Mouse (Mus musculus) G1E (cell line): Measurements from ENCODE around the gene Col24a1. TPM values are rescaled to one million over a fixed set of nuclear protein-coding genes. Genes with fewer than 3 reads are reported as not detected.

Experiments
- ATAC-seq: 2 replicates; pipeline ENCODE4 v1.8.0; 2016; ENCODE audit warnings: mild to moderate bottlenecking; ENCODE audit not compliant: insufficient number of reproducible peaks, poor library complexity, low FRiP score, severe bottlenecking; ENCODE audit errors: extremely low read depth
- DNase-seq: peaks from one replicate; pipeline ENCODE4 v3.0.0; 2012; ENCODE audit warnings: low spot score
- H3K27me3 ChIP-seq: 2 replicates; pipeline ENCODE4 v1.6.1; 2012; ENCODE audit warnings: mild to moderate bottlenecking, low read length, inconsistent platforms; ENCODE audit not compliant: insufficient read depth
- H3K36me3 ChIP-seq: replicated peaks from 2 replicates; pipeline ENCODE3; 2012; ENCODE audit warnings: mild to moderate bottlenecking, inconsistent platforms
- H3K4me1 ChIP-seq: 2 replicates; pipeline ENCODE4 v1.6.1; 2012; ENCODE audit warnings: low read depth, low read length, inconsistent platforms, mixed read lengths; ENCODE audit not compliant: insufficient read depth
- H3K4me3 ChIP-seq: 2 replicates; pipeline ENCODE4 v1.5.1; 2012; ENCODE audit warnings: low read depth, mild to moderate bottlenecking, inconsistent platforms, low read length, moderate library complexity, mixed read lengths
- H3K9me3 ChIP-seq: replicated peaks from 2 replicates; pipeline ENCODE4 v1.6.1; 2012; ENCODE audit warnings: inconsistent platforms
- CTCF ChIP-seq: IDR thresholded peaks from 2 replicates; pipeline ENCODE4 v1.5.1; 2012; ENCODE audit warnings: low read depth, low read length, inconsistent platforms, mixed read lengths
- GATA1 ChIP-seq: IDR thresholded peaks from 2 replicates; pipeline ENCODE4 v1.6.1; 2012; ENCODE audit warnings: borderline replicate concordance, low read length, inconsistent platforms, mixed read lengths
- GATA2 ChIP-seq: IDR thresholded peaks from 2 replicates; pipeline ENCODE4 v1.6.1; 2012; ENCODE audit warnings: low read depth, low read length, inconsistent platforms, borderline replicate concordance
- POLR2AphosphoS5 ChIP-seq: IDR thresholded peaks from 2 replicates; pipeline ENCODE4 v1.6.1; 2012; ENCODE audit warnings: low read depth, low read length, inconsistent platforms; ENCODE audit not compliant: insufficient replicate concordance
- TAL1 ChIP-seq: conservative IDR thresholded peaks from 2 replicates; pipeline ENCODE4 v1.6.1; 2012; ENCODE audit warnings: low read depth, low read length, inconsistent platforms, mixed read lengths
- polyA plus RNA-seq: library from polyadenylated mRNA; stranded (reverse); fragments of >175 nt; gene quantifications from 2 replicates; pipeline ENCODE4 v1.2.3, GENCODE M21; 2012
- total RNA-seq, 2 experiments: library from RNA; stranded (forward) in 1 of 2; stranded (reverse) in 1 of 2; fragments of 200-1000 nt in 1 of 2; fragments of >200 nt in 1 of 2; fragmentation: Nextera tagmentation in 1 of 2; gene quantifications; 2 replicates each; pipeline ENCODE4 v1.2.3; 2014 to 2017

Gene Col24a1
- total and polyA plus RNA-seq, 3 experiments: 0.66 TPM; not detected in 2

DNA sequence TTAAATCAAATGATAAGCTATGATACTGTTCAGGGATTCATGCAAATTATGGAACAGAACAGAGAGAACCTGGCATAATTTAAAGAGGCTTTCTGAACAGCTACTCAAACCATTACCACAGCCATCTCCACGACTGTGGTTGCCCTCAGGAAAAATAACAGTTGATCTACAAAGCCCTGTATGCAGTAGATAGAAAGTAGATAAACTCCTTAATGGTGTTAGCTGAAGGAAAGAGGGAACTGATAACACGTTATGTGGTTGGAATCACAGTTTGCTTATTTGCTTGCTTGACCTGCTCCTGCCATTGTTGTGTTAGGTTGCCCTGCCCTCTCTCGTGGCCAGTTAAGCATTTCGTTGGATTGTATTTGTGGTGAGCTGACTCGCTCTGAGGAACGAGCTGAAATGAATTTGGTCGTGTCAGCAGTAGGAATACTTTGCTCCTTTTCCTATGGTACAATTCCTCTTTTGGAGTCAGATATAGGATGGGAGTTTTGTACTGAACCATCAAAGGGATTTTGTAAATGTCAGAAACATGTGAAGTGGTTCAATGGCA is 229.3 kb downstream of the Col24a1 start:
- peaks cover 5% of the 10 kb centered on the region for H3K9me3 ChIP-seq
- DNase-seq: no peak

GRCm38 (mm10) chr3:145522311-145522710 is 230.0 kb downstream of the Col24a1 start:
- no peak for TF ChIP-seq TAL1
- TF ChIP-seq CTCF: no peak
- no peak for TF ChIP-seq GATA2
- TF ChIP-seq GATA1: no peak
- Histone ChIP-seq H3K9me3 (peaks cover 5% of the 10 kb centered on the region), H3K36me3 (no peaks in the 10 kb centered on the region), H3K27me3 (no peaks in the 10 kb centered on the region), H3K4me1 (no peaks in the 10 kb centered on the region), H3K4me3 (no peak overlapping the region)
- ATAC-seq (no peak), DNase-seq (no peak)

More for the DNA sequence above, 229.3 kb downstream of the Col24a1 start:
- TF ChIP-seq TAL1: no peak
- TF ChIP-seq GATA1: no peak
- no peak for TF ChIP-seq CTCF
- TF ChIP-seq GATA2: no peak
- TF ChIP-seq POLR2AphosphoS5: no peak
- Histone ChIP-seq H3K4me1 (no peaks in the 10 kb centered on the region), H3K36me3 (no peaks in the 10 kb centered on the region), H3K4me3 (no peak overlapping the region), H3K27me3 (no peaks in the 10 kb centered on the region)
- ATAC-seq: no peak

DNA sequence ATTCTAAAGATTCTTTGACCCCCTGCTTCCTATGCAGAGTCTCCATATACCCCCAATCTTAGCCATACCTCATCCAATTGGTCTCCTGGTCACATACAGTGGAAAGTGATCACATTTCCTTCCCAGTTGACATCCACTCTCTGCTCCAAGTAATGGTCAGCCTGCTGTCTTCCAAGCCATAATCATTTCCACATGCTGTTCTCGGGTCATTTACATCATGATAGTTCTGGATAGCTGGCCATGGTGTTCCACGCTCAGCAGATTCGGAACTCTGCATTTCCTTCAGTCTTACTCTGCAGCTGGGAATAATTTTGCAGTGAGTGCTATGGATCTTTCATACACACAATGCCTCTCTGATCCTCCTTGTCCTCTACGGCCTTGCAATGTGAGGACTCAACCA is 233.0 kb downstream of the Col24a1 start:
- TF ChIP-seq TAL1 (no peak), CTCF (no peak), GATA2 (no peak), POLR2AphosphoS5 (no peak), GATA1 (no peak)
- no peaks in the 10 kb centered on the region for H3K36me3 ChIP-seq
- H3K4me3 ChIP-seq: no peak overlapping the region
- ATAC-seq (no peak), DNase-seq (no peak)
- no peaks in the 10 kb centered on the region for H3K4me1 ChIP-seq
- H3K27me3 ChIP-seq: no peaks in the 10 kb centered on the region
- peaks cover 3% of the 10 kb centered on the region; the same call in 1 of the 2 replicates for H3K9me3 ChIP-seq

DNA sequence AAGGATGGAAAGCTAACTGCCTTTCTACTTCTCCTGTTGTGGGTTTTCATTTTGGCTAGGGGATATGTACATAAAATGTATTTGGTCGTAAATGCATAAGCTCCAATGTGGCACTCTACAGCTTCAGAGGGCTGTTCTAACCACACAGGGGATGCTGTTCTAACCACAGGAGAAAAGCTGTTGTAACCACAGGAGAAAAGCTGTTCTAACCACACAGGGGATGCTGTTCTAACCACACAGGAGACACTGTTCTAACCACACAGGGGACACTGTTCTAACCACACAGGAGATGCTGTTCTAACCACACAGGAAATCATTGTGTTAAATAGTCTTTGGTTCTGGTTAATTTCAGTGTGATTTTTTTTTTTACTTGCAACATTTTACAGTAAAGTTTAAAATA is 245.6 kb downstream of the Col24a1 start:
- ATAC-seq (no peak), DNase-seq (no peak)
- TF ChIP-seq GATA2 (no peak), CTCF (no peak), POLR2AphosphoS5 (no peak), GATA1 (no peak), TAL1 (no peak)
- Histone ChIP-seq H3K36me3 (no peaks in the 10 kb centered on the region), H3K9me3 (no peaks in the 10 kb centered on the region), H3K4me1 (no peaks in the 10 kb centered on the region), H3K27me3 (no peaks in the 10 kb centered on the region), H3K4me3 (no peak overlapping the region)

- DNase-seq (no peak), ATAC-seq (no peak)
- H3K4me1 ChIP-seq: no peaks in the 10 kb centered on the region
- no peaks in the 10 kb centered on the region for H3K36me3 ChIP-seq
- no peaks in the 10 kb centered on the region for H3K27me3 ChIP-seq
- no peak for TF ChIP-seq TAL1
- no peaks in the 10 kb centered on the region; the same call in 1 of the 2 replicates for H3K9me3 ChIP-seq
- no peak overlapping the region for H3K4me3 ChIP-seq
Observed at GRCm38 (mm10) chr3:145548441-145549415, 256.5 kb downstream of the Col24a1 start.

- H3K36me3 ChIP-seq: no peaks in the 10 kb centered on the region
- H3K9me3 ChIP-seq: no peaks in the 10 kb centered on the region
- DNase-seq (no peak), ATAC-seq (no peak)
- H3K27me3 ChIP-seq: no peaks in the 10 kb centered on the region
- H3K4me3 ChIP-seq: no peak overlapping the region
- H3K4me1 ChIP-seq: no peaks in the 10 kb centered on the region
- no peak for TF ChIP-seq POLR2AphosphoS5
- no peak for TF ChIP-seq CTCF
- no peak for TF ChIP-seq GATA1
- no peak for TF ChIP-seq GATA2
- TF ChIP-seq TAL1: no peak
Observed at GRCm38 (mm10) chr3:145550216-145550615, 257.9 kb downstream of the Col24a1 start.
